Mouse (Mus musculus): ENCODE results near the gene Gjd3.
"Not testable (repeated sequence)": the region's sequence is repeated elsewhere in the genome, so short reads cannot be mapped to it uniquely, and the experiment has no call there.

The Gjd3 gene

DNA sequence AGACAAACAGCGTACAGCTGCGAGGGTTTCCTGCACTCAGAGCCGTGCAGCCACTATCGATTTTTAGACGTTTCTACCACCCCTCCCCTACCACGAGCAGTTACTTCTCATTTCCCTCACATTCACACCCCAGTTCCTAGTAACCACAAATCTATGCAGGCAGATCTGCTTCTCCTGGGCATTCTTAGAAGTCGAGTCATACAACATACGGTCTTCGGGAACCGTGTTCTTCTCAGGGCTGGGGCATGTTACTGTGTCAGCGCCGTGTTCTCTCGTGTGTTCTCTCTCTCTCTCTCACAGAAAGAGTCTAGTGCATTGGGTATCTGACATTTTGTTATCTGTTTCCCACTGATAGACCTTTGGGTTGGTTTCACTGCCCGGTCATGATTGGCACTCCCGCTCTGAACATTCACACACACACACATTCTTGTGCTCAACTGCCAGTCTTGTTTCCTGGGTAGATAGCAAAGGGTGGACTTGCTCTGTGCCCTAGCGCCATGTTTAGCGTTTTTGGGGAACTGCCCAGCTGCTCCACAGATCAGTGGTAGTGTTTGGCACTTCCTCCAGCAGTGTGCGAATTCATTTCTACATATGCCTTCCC lies 34.7 kb downstream of the Gjd3 start:
- DNase-seq (ENCODE audit: low spot score) = no peak

DNA sequence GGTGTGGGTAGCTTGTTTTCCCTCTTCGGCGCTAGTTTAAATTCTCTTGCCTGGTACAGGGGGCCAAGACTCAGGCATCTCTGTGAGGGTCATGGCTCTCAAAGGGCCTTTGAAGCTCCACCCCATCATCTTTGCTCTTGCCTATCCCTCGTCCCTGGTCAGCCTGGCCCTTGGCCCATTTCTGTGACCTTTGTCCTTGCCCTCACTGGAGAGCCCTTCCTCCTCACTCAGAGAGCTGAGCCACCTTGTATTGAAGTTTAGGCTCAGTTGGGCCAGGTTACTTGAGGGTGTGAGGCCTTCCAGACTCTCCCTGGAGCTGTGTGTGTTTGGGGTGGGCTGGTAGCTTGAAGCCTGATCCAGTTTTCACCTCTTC lies 37.2 kb downstream of the Gjd3 start:
- no peak for DNase-seq (ENCODE audit: low spot score)

DNA sequence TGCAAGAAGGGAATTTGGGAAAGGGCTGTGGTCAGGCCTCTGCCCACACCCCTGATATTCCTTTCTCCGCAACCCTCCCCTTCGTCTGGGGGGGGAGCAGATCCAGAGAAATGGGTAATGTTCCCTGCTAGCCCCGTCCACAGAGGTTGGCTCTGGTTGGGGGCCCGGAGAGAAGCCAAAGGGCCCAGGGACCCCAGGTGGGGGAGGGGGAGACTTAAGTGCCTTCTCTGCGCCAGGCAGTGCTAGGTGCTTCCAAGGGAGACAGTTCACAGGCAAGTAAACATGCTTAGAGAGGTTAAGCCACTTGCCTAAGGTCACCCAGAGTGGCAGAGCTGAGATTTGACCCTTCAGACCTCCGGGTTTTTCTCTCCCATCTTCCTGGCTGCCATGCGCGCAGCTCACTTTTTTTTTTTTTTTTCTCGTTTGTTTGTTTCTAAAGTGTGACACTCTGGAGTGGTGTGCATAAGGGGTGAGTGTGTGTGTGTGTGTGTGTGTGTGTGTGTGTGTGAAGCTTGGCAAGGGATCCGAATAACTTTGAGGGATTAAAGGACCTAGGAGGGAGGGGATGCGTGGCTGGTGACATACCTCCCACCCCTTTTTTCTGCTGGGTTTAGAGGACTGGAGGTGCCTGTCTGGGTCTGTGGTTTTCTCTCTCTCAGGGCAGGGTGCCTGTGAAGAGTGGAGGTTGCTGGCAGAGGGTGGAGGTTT lies 37.8 kb downstream of the Gjd3 start:
- DNase-seq (ENCODE audit: low spot score) = no peak

DNA sequence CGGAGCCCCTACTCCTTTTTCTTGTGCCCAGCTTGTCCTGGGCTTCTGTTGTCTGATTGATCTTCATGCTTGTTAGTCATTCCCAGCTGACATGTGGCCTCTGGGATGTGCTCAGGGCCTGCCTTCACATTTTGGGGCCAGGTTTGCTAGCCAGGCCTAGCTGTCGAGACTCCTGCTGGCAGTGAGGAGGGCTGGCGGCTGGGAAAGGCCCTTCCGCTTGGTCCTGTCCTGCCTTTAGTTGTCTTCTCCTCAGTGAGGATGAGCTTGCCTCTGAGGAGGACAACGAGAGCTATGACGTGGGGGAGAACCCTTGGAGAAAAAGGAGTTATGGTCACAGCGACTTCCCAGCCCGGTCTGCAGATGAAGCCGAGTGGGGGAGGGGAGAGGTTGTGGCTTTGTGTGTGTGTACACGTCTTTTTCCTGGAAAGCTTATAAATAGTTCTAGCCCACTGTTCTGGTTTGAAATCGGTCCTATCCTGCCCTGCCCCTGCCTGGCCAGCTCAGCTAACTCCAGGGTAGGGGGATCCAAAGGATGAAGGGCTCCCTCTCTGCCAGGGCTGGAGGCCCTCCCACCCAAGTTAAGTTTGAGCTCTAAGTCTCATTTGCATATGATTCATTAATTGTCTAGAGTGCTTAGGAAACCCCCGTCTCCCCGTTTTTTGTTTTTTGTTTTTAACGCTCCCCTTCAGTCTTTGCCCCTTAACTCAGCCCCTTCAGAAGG lies 38.9 kb downstream of the Gjd3 start:
- DNase-seq (ENCODE audit: low spot score) = no peak

DNA sequence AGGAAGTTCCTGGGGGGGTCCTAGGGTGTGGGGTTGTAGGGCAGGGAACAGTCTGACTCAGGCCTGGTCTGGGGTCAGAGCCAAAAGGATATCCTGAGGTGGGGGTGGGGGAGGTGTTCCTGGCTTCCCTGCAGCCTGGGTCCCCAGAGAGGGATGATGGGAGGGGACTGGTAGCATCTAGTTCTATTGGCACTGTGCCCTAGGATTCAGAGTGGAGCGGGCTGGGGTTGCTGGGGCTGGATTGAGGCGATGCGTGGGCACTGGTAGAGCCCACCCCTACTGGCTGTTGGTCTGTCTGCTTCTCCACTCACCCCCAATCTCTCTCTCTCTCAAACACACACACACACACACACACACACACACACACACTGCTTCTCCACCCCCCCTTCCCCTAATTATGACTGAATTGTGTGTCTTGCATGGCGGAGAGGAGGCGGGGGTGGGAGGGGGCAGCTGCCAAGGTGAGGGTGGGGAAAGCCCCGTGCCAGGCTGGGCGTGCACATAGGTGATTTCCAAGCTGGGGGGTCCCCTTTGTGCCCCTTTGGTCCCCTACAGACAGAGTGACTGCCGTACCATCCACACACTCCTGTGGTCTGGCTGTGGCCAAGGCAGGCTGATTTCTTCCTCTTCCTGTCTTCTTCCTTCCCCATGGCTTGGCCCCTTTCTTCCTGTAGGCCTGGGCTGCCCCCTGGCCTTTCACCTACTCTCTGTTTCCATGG lies 39.7 kb downstream of the Gjd3 start:
- DNase-seq (ENCODE audit: low spot score) = peak; percentile 42

DNA sequence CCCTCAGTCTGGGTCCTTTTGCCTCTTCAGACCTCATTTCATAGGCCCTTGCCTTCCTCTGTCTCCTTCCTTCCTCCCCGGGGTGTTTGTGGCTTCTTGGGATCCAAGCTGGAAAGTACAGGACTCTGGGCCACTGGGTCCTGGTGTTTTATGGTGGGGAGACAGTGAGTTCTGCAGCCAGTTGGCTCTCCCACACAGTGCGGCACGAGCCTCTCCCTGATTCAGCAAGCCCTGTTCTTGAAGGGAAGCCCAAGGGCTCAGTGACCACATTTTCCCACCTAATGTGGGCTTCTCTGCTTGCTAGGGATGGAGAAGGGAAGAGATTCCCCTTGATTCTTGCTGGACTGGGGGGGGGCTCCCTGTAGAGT lies 40.3 kb downstream of the Gjd3 start:
- peak; percentile 39 for DNase-seq (ENCODE audit: low spot score)

DNA sequence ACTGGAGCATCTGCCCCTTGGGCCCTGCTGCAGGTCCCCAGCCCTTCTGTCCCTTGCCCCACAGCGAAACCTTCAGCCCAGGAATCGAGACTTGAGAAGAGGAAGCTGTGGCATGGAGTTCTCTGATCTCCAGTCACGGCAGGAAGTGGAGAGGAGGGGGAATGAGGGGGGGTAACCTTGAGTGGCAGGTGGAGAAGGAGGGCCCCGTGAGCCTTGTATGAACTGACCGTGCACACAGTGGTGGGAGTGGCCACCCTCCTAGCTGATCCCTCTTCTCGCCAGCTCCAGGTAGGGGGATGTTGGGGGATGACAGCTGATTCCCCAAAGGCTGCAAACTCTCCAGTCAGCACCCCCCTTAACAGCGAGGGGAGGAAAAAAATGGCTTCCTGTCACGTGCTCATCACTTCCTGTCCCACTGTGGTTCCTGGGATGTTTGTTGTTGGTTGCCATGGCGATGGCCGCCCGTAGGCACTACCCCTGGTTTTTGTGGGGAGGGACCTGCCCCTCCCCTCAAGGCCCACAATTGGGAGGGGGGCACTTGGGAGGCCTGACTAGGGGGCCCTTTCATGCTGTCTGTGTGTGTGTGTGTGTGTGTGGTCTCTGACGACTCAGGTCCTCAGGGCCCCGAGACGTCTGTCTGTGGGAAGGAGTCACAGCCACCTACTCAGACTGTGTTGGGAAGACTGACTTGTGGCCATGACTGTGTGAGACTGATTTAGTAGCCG lies 40.8 kb downstream of the Gjd3 start:
- DNase-seq (ENCODE audit: low spot score) = peak; percentile 80

DNA sequence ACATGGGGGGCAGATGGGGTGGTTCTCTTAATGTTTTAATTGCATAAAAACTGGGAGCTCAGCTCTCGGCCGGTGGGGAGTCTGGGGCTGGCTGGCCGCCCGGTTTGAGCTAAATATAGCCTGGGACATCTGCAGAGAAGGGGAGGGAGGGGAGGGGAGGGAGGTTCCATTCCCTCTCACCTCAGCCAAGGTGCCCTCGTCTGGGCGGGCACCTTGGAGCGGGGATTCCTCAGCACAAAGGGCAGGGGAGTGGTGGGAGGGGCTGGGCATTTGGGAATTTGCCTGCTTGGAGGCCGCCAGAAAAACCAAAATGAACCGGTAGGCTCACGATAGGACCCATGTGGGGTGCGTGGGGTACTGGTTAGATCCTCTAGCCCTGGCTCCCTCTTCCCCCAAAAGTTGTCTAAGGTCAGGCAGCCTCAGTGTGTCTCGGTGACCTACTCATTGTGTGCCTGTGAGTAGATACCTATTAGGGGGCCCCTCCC lies 41.4 kb downstream of the Gjd3 start:
- peak; percentile 56 for DNase-seq (ENCODE audit: low spot score)

DNA sequence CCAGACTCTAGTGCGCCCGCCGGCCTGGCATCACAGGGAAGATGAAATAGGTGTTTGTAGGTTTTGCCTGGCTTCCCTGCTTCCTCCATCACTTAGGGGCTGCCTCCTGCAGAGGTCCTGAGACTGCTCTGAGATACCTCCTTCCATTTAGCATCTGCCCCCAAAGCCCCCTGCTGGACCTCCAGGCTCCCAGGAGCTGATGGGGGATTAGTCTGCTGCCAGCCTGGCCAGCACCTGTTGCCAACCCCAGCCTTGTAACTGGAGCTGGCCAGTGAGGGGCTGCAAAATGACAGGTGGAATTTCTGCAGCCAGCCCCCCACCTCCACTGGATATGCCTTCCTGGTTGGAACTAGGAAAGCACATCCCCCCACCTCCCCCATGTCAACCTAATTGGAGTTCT lies 42.0 kb downstream of the Gjd3 start:
- DNase-seq (ENCODE audit: low spot score) = no peak

DNA sequence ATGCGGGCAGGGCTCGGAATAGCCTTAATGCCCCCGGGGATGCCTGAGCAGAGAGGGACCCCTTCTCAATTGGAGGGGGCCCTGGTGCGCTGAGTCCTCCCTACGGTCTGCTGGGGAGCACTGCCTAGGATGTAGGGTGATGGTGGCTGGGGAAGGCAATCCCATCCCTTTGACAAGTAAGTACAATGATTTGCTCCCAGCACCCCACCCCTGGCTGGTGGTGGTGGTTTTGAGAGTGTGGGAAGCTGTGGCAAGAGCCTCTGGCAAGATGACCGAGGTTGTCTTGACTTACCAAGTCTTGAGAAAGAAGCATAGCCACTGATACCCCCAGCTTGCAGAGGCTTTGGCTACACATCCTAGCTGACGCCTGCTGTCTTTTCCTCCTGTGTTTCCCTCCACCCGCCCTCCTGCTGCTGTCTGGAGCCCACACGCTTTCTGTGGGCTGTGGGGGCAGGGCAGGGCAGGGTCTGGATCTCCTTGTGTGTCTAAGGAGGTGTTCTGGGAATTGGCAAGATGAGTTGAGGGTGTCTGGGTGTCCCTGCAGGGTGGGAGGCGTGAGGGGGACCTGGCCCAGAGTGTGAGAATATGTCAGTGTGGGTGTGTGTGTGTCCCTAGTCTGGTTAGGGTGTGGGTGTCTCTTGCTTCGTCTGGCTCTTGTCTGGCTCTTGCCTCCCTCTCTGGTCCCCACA lies 42.7 kb downstream of the Gjd3 start:
- DNase-seq (ENCODE audit: low spot score) = peak; percentile 25

DNA sequence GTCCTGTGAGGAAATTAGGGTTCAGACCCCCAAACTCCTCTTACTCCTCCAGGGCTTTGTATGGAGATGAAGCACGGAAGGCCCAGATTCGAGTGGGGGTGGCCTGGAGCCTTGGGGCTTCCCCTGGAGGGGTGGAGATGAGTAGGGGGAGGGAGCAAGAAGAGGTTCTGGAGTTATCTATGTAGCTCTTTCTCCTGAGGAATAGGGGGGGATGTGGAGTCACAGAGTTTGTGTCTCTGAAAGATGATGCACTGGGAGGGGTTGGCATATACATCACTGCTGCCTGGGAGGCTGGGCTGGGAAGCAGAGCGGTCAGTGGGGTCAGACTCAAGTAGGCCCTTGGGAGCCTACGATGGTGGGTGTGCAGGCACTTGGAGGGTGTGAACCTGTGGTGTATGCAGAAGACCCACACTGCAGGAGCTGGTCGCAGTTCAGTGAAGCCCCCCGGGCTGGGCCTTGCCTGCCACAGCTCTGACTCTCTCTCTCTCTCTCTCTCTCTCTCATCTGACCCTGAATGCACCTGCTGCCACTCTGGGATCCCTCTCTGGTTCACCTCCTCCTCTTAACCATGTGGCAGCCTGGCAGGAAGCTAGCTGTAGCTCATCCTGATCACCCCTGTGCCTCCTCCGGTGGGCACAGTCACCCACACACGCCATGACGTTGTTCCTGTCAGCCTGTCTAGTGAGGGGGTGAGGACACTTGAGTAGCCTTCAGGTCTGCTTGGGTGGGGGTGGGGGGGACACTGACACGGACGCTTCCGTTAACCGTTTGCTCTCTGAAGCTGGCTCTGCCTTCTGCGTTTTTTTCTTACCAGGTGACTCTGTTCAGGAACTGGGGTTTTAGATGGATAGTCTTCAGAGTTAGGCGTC lies 43.5 kb downstream of the Gjd3 start:
- no peak for DNase-seq (ENCODE audit: low spot score)

DNA sequence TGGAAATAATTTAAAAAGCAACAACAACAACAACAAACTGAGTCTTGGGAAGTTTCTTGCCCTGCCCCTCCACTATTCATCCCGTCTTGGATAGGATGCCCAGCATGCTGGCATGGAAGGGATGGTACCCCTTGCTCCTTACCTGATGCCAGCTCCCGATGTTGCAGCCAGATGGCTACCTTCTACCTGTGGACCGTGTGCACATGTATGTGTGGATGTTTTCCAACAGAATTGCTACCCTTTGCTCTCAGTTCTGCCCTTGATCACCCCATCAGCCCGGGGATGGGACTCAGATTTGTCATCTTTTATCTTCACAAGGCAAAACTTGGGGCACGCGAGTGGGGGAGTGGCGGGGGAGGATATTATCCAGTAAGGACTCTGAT lies 44.1 kb downstream of the Gjd3 start:
- no peak for DNase-seq (ENCODE audit: low spot score)

DNA sequence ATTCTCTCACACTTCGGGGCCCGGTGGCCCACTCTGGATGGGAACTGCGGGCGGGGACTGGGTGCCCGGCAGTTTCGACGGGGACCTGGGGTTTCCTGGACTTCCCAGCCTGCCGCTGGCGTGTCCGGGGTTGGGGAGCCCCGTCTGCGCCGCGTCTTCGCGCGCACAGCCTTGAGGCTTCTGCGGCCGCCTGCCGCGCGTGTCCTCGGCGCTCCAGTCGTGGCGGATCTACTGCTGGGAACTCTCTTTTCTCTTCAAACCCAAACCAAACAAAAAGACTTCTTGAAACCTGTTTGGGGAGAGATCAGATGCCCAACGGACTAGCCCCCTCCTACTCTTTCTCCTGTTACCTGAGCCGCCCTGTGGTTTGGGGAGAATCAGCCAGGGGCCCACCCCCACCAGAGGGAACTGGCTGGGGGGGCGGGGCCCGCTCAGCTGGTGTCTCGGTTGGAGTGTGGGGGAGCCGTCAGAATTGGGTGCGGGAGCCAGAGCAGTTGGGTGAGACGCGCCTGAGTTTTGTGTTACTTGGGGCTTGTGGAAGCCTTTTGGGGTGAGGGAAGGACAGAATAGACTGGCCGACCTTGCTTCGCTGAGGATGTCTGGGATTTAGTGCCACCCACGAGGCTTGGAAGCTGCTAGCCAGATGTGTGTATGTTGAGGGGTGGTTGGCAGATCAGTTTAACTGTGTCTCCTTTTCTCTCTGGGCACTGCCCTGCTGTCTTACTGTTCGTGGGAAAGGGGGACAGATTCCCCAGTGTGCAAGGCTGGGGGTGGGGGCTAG lies 44.7 kb downstream of the Gjd3 start:
- DNase-seq (ENCODE audit: low spot score) = no peak

DNA sequence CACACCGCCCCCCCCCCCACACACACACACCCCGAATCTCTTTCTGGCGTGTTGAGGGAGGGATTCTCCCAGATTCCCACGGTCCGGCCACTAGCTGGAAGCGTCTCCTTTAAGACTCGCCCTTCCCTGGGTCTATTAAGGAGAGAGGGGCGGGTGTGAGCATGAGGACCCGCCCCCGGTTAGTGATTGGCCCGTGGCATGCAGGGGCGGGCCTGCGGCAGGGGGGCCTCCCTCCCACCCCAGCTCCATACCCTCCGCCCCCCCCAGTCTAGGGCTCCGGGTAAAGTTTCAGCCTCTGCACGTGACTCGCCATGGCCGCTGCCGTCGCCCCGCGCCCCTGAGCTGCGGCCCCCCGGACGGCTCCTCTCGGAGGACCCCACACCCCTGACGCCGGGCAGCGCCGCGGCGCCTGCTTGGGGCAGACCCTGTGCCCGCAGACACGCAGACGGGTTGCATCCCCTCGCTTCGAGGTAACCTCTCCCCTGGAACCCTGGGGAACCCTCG lies 45.4 kb downstream of the Gjd3 start:
- DNase-seq (ENCODE audit: low spot score) = peak; percentile 90

DNA sequence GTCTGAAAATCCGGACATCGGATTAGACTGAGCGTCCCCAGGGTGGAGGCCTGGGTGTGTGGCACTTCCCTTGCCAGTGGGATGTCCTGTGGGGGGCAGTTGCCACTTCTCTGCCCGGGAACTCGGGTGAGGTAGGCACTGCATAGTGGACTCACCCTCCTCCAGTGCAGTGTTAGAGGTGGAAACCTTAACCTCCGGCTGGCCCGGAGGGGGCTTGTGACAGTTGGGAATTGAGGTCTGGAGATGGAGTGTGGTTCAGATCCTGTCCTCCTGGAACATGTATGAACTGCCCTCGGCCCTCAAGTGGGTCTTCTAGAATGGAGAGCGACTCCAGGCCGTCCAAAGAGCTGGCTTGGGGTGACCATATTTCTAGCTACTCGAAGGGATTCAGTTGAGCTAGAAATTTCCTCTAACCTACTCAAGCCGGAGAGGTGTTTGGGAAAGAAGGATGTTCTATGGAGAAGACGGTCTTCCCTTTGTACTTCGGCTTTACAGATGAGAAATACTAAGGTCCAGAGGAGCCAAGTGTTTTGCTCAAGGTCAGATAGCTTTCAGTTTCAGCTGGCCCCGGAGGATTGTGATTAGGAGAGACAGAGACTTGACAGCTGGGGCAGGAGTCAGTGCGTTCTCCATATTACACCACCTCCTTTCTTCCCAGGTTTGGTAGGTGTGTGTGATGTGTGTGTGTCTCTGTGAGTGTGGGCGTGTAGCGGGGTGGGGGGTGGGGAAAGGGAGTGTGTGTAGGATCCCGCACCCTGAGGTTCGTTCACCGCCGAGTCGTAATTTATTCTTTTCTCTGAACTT lies 46.0 kb downstream of the Gjd3 start:
- peak; percentile 34 for DNase-seq (ENCODE audit: low spot score)

DNA sequence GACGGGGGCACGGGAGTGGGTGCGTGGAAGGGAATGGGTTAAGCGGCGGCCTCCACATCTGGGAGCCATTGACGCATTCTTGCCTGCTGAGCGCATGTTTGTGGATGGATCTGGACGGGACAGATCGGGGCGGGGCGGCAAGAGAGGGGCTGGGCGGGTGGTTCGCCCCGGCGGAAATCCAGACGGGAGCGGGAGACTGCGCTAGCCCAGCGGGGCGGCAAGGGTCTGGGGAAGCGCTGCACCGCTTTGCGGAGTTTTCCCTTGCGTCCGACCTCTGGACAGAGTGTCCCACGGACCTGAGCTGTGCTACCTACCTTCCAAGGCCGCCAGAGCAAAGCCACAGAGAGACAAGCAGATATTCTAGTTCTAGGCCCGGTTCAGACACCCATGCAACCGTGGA lies 46.6 kb downstream of the Gjd3 start:
- peak; percentile 43 for DNase-seq (ENCODE audit: low spot score)

DNA sequence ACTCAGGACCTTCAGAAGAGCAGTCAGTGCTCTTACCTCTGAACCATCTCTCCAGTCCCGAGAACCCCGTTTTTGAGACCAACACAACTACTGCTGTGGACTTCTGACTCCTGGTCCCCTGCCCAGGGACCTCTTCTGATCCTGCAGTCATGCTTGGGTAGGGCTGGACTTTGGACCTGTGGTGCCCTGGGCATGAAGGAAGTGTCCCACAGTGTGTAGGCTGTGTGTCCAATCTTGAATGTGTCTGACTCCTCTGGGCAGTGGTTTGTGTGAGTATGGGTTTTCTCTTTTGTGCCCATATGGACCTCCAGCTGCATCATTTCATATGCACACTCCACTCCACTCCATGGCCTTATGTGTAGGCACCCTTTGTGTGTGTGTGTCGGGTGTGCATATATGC lies 47.7 kb downstream of the Gjd3 start:
- DNase-seq (ENCODE audit: low spot score) = no peak

DNA sequence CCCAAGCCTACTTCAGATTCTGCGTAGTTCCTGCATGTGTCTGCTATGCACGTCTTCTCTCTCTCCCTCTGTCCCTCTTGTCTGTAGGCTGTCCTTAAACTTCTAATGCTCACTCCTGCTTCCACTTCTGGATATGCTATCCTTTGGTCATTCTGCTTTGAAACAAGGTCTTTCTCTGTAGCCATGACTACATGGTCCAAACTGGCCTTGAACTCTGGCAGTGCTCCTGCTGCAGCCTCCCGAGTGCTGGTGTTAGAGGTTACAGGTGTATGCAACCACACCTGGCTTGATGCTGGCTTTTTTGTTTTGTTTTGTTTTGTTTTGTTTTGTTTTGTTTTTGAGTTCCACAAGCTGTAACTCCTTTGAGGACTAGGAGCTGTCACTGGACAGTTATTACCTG lies 48.4 kb downstream of the Gjd3 start:
- no peak for DNase-seq (ENCODE audit: low spot score)

DNA sequence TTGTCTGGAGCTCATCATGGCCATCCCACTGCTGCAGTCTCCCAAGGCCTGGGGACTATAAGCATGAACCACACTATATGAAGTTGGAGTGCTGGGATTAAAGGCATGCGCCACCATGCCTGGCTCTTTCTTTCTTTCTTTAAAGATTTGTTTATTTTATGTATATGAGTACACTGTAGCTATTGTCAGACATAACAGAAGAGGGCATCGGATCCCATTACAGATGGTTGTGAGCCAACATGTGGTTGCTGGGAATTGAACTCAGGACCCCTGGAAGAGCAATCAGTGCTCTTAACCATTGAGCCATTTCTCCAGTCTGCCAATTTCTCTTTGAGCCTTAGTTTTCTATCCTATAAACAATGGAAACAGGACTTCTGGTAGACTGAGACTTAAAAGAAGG lies 49.0 kb downstream of the Gjd3 start:
- not testable (repeated sequence) for DNase-seq (ENCODE audit: low spot score)
